Mouse (Mus musculus): ENCODE measurements at regions not wholly inside any gene's neighbourhood (a gene's known extent, or its start where the extent isn't known, plus 50 kb on each side); places are given as distances from the start of the nearest gene placed in this dataset.

- no peak for TF ChIP-seq POLR2A (IDR thresholded peaks at IDR 0.05; ENCODE audit: borderline replicate concordance, extremely low read depth, low read depth, low read length)
- no peak for TF ChIP-seq CTCF (IDR thresholded peaks at IDR 0.05; ENCODE audit: insufficient read depth, low read length)
These were observed 133.5 kb upstream of the Dio3 start for GRCm38 (mm10) chr12:110145379-110145778.

Data from lung, adult 2 months (tissue).